Mouse (Mus musculus): Measurements from ENCODE around the gene Gm765.

DNA sequence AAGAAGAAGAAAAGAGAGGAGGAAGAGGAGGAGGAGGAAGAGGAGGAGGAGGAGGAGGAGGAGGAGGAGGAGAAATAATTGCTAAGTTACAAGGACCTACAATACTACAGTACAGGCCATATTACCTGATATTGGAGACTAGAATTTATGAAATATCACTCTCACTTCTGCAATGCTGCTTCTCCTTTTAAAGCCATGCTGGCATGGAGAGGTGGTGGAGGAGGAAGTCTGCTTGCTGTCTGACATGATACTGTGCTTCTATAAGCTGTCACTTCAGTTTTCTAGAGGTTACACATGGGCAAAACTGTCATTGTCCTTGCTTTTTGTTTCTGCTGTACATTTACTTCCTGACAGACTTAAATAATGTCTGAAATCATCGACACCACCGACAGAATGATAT lies 9.8 kb downstream of the Gm765 start:
- TF ChIP-seq POLR2A (IDR thresholded peaks at IDR 0.05; ENCODE audit: low read depth, low read length): no peak
- TF ChIP-seq CTCF (IDR thresholded peaks at IDR 0.05; ENCODE audit: extremely low read depth, insufficient read depth, insufficient read length, insufficient replicate concordance): no peak
